Mouse (Mus musculus) layer of hippocampus, adult 9-11 months (tissue): ENCODE results near the gene Slc8a1.
A peak's percentile ranks its signal among the peaks of the same experiment; 100 is the strongest.

Experiments
- DNase-seq: peaks from one replicate; pipeline ENCODE4 v3.0.0; 2022

The Slc8a1 gene

DNA sequence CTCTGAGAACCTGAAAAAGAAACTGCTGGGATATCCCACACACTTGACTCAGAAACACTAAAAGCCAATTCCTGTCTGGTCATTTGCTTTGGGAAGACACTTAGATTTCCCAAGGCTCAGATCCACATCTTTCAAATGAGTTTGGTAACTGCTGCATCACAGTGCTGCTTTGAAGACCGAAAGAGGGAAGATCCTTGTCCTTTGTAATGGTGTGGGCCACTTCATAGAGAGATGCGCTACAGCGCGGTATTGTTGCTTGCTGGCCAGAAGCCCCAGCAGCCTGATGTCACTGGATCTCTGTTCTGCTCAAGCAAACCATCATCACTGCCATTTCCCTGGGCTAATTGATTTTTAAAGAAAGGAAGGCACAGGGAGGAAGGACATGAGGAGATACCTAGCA is 325.4 kb downstream of the Slc8a1 start:
- DNase-seq = no peak

GRCm38 (mm10) chr17:81404225-81404624 is 334.0 kb downstream of the Slc8a1 start:
- DNase-seq = no peak

- no peak for DNase-seq
Observed at GRCm38 (mm10) chr17:81403121-81403520, 335.1 kb downstream of the Slc8a1 start.

- DNase-seq = peak; percentile 81
Observed at GRCm38 (mm10) chr17:81402636-81403035, 335.5 kb downstream of the Slc8a1 start.

GRCm38 (mm10) chr17:81400377-81400776 is 337.8 kb downstream of the Slc8a1 start:
- no peak for DNase-seq

DNA sequence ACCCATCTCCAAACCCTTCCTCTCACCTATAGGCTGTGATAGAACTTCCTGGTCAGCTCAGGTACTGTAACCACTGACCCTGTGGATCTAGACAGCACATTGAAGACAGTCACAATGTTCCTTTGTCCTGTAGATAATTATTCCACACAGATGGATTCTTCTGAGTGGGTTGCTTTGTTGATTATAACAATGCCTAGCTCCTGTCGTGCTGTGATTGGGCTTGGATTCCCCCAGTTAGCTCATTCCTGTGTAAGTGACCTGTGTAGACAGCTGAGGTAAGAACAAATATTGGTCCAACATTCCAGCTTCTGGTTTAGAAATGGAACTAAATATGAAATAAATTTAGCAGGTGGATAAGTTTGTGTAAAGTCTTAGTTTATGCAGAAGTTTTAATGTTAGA is 340.7 kb downstream of the Slc8a1 start:
- DNase-seq = no peak

DNA sequence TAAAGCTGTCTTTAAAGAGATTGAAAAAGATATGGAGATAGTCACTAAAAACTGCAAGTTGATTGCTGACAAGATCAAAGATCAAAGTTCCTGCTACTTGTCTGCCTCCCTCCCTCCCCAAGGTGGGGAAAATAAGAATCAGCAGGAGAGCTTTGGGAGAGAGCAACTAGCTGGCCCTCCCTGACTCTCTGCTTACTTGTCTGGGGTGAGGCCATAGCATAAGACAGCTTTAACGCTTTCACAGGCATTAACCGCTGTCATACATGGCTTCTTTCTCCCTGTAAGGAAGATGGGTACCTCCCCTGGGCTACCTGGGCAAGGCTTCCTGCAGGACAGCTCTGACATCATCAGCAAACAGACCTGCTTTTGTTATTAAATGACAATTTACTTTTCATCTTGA is 344.1 kb downstream of the Slc8a1 start:
- no peak for DNase-seq

DNA sequence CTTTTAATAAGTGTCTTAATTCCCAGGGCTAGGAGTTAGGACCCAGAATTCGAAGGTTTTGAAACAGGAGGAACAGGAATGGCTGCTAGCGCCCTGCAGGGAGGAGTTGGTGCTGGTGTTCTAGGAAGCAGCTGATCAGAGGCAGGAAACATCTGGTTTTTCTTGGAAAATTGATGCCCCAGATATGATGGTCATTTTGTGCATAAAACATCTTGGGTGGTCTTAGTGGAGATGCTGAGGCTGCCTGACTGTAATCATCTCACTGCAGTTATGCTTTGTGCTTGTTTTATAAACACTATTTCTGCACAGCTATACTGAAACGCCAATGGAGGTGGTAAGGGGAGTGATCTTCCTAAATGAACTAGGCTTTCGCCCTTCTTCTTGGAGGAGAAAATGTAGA is 345.1 kb downstream of the Slc8a1 start:
- DNase-seq = no peak

GRCm38 (mm10) chr17:81391478-81391877 is 346.7 kb downstream of the Slc8a1 start:
- no peak for DNase-seq

- DNase-seq = no peak
Observed at GRCm38 (mm10) chr17:81390790-81391189, 347.4 kb downstream of the Slc8a1 start.

DNA sequence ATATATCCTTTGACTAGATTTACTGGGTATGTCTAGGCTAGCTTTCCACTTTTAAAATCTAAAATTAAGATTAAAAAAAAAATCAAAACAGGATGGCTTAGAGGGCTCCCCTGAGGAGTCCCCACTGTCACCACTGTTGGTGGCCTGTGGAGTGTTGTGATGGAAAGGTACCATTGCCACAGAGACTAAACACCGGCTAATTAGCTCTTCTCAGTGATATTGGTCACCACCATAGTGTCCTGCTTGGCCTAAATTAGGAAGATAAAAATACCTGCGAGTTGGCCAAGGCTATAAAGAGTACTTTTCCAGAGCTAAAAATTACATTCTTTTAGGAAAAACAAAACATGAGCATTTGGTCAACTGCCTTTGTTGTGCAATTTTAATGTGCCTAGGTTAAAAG is 352.1 kb downstream of the Slc8a1 start:
- DNase-seq = no peak

GRCm38 (mm10) chr17:81385476-81385875 is 352.7 kb downstream of the Slc8a1 start:
- DNase-seq = no peak

DNA sequence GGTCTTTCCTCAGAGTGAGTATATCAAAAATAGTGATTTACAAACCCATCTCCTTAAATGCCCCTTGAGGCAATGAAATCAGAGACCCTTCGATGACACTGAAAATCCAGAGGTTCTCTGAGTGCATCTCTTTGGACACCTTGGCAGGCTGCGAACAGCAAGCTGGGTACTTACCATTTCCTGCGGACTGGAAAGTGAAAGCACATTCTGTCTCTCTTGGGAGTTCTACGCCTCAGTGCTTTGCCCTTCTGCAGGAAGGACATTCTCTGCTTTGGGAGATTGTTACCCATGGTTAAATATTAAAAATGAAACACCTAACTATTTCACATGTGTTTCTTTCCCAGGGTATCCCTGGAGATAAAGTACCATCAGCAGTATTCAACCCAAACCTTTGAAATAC is 354.7 kb downstream of the Slc8a1 start:
- no peak for DNase-seq

DNA sequence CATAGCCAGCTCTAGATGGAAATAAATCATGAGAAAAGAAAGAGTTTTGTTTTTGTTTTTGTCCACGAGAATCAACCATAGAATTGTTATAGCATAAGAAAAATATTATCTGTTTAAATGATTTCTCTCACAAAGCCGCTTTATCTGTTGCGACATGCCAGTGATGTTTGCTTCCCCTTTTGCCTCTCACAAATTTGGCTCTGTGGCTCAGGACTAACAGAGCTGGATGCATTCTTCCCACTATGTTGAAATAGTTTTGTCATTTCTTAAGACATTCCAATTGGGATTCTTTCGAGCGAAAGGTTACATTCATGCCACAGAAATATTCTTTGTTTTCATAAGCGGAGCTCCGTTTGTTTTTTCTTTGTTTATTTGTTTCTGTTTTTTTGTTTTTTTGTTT is 359.7 kb downstream of the Slc8a1 start:
- no peak for DNase-seq

- no peak for DNase-seq
Observed at GRCm38 (mm10) chr17:81377757-81378299, 360.3 kb downstream of the Slc8a1 start.

GRCm38 (mm10) chr17:81377195-81377594 is 361.0 kb downstream of the Slc8a1 start:
- no peak for DNase-seq

- no peak for DNase-seq
Observed at GRCm38 (mm10) chr17:81375901-81376300, 362.3 kb downstream of the Slc8a1 start.

DNA sequence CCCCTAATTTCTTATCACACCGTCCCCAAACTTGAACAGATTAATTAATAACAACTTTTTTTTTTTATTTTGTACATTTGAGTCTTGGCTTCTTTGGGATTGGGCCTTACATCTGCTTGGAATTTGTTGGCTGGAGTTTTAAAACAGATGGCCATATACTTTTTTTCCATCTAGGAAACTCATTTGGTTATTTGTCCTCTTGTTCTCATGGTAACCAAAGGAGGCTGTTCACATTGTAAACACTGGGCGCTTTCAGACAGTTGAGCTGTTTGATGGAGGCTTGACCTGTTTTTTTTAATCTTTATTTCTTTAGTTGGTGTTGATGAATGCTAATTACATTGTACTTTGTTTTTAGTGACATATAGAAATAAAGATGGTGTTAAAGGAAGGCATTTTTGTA is 369.1 kb downstream of the Slc8a1 start:
- DNase-seq = no peak

DNA sequence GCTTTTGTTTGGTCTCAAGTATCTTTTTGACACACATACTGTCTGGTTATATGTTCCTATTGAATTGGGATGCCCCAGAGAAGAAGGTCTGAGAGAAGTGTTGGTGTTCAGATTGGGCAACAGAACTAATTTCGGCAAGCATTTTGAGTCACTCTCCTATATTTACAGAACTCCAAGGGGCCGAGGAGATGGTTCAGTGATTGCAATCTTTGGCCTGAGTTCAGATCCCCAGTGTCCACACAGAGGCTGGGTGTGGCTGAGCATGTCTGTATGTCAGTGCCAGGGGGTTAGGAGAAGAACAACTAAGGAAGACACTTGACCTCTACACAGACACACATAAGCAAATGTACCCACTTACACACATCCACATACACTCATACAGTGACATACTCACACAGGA is 369.7 kb downstream of the Slc8a1 start:
- no peak for DNase-seq

DNA sequence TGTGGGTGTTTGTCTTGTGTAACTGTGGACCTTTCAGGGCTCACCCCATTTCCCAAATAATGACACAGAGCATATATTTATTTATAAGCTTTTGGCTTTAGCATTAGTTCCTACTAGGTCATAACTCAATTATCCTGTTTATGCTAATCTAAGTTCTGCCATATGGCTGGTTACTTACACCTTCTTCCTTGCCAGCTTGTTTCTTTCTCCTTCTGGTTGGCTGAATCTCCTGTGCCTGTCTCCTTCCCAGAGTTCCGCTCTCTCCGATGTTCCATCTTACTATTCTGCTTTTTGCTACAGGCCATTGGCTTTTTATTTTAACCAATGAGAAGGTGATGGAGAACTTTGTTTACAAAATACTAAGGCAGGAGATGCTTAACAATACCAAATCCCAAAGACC is 374.8 kb downstream of the Slc8a1 start:
- DNase-seq = no peak

DNA sequence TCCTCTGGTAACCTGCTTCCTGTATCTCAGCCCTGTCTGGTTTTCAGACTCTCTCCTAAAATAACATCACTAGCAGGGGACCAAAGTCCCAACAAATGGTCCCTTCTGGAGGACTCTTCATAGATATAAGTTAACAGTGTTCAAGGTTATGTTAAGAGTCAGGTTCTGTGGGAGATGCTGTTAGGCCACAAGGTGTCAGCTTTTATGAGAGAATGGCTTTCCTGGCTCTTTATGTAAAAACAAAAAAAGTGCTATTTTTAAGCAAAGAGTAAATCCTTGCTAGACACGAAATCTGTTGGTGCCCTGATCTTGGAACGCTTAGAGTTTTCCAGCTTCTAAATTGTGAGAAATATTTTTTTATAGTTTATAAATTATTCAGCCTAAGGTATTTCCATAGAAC is 377.6 kb downstream of the Slc8a1 start:
- no peak for DNase-seq

DNA sequence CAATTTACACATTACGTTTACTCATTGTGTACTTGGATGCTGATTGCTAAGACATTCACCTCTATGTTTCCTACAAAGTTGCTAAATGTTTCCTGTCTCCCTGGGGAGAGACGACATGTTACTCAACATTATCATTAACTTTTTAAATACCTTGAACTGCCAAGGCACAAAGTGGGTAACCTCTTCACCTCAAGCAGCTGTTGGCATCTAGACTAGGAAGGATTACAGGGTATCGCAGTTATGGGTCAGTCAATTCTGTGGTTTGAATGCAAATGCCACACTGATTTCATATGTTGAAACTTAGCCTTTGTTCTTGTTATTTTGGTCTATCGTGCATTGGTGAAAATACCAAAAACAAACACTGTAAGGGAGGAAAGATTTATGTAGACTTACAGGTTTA is 378.1 kb downstream of the Slc8a1 start:
- no peak for DNase-seq

- DNase-seq = no peak
Observed at GRCm38 (mm10) chr17:81336024-81336754, 402.0 kb downstream of the Slc8a1 start.

GRCm38 (mm10) chr17:81335526-81335925 is 402.7 kb downstream of the Slc8a1 start:
- DNase-seq = no peak
